Mouse (Mus musculus) brain, adult 2 months (tissue): ENCODE results near the gene Rab11b.

Experiments
- DNase-seq: peaks from one replicate; pipeline ENCODE4 v3.0.0; 2011; ENCODE audit warnings: low read depth, low spot score

Gene Rab11b

DNA sequence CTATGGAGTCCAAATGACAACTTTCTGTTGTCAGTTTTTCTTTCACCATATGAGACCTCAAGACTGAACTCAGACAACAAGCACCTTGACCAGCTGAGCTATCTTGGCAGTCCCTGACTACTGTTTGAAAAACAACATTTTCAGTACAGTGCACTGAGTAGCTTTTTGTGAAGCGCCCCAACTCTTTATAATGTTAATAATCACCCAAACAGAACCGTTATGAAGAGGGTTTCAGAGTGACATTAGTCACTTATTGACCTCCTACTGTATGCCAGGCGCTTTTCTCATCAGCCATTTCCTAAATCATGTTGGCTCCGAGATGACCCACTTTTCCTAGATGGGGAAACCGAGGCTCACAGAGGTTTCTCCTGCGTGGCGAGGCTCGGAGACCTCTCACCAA, 42.3 kb downstream of the Rab11b start:
- DNase-seq = peak; percentile 7

GRCm38 (mm10) chr17:33717246-33717645, 43.1 kb downstream of the Rab11b start:
- no peak for DNase-seq

DNA sequence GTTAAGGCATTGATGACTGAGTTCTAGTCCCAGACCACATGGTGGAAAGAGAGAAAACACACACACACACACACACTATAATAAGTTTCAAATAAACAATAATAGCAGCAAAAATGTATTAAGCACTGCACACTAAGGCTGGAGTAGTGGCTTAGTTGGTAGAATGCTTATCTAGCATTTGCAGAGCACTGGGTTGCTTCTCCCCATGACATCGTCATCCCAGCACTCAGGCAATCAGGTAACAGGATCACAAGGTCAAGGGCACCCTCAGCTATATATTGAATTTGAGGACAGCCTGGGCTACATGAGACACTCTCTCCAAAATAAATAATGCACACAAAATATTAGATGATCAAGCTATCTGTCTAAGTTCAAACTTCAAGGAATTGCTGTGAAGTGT, 45.6 kb downstream of the Rab11b start:
- DNase-seq = no peak

GRCm38 (mm10) chr17:33713271-33713670, 47.1 kb downstream of the Rab11b start:
- DNase-seq = no peak

DNA sequence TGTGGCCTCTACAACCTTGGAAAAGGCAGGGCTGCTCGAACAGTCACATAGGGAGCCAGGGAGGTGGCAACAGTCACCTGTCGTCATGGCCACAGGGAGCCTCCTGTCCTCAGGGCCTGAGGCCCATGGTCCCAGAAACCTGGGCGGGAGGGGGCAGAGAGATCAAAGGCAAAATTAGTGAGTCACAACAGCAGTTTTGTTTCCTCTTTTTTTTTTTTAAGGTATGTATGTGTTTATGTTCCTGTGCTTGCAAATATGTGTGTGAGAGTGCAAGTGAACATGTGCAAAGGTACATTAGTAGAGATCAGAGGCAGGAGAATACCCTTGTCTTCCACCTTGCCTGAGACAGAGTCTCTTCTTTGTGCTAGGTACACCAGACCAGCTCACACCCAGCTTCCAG, 50.5 kb downstream of the Rab11b start:
- DNase-seq = no peak

DNA sequence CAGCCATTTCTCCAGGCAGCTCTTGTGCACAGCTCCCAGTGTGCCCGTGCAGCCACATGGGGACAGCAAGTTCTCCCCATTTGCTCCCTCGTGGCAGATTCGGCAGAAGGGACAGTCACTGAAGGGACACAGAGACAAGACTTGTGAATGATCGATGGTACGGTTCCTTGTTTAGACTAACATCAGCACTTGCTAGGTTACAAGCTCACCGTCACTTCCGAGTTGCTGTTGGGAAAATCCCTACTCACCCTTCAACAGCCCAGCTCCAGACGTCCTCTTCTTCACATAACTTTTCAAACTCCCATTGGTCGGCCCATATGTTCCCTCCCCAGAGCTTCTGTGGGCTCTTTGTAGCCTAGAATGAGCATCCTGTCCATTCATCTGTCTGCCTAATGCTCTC, 57.2 kb downstream of the Rab11b start:
- DNase-seq = no peak

- DNase-seq = no peak
Observed at GRCm38 (mm10) chr17:33702178-33702577, 58.2 kb downstream of the Rab11b start.

GRCm38 (mm10) chr17:33695471-33695870, 64.9 kb downstream of the Rab11b start:
- no peak for DNase-seq
